Mouse (Mus musculus) liver, adult 2 months (tissue): ENCODE measurements around the gene Aig1.

Source experiments
- CTCF ChIP-seq: fragments of 200-500 bp; IDR thresholded peaks from 2 replicates; pipeline ENCODE4 v1.5.1; 2011; ENCODE audit warnings: low read depth, low read length, control low read depth
- POLR2A ChIP-seq: fragments of 200-500 bp; IDR thresholded peaks from 2 replicates; pipeline ENCODE4 v1.6.1; 2011; ENCODE audit warnings: low read length, control low read depth; ENCODE audit not compliant: insufficient read depth; ENCODE audit errors: extremely low read depth

DNA sequence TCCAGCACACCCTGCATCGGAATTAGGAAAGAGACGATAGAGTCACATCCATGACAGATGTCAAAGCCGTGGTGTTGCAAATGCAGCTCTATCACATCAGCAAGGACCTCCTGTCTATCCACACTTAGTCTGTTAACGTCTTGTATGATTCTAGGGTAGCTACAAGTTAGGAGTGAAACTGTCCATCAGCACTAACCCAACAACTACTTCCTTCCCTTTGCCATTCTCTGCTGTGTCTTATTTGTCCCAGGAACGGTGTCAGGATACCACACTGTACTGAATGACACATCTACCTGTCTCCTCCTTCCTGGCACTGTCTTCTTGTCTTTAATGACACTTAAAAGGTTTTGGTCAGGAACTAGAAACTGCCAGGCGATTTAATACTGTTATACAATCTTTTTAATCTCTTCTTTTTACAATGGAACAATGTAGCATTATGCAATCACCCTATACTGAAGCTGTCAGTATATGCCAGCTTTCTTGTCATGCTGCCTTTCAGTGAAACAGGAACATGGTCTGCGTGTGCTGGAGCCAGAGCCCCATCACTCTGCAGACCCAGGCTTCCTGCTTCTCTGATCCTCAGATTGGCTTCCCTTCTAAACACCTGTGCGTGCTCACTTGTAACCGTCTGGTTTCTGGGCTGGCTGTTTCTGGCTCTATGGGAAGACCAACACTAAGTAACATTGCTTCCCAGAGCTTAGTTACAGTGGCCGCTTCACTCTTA, 214.9 kb downstream of the Aig1 start:
- TF ChIP-seq POLR2A (no peak), CTCF (no peak)
